Mouse (Mus musculus): ENCODE results near the gene Timm23.
"Not testable (repeated sequence)": the region's sequence is repeated elsewhere in the genome, so short reads cannot be mapped to it uniquely, and the experiment has no call there.

Gene Timm23

GRCm38 (mm10) chr14:32165278-32166061 lies 36.2 kb downstream of the Timm23 start:
- CTCF ChIA-PET = interaction anchor here (0.6 kb wide), 2 partner anchors 61 to 125 kb away, joined by 4 to 10 read pairs; no protein-coding TSS in a partner anchor

GRCm38 (mm10) chr14:32164173-32165051 lies 37.3 kb downstream of the Timm23 start:
- CTCF ChIA-PET = no interaction called here

GRCm38 (mm10) chr14:32163203-32163888 lies 38.4 kb downstream of the Timm23 start:
- CTCF ChIA-PET = no interaction called here

- CTCF ChIA-PET = no interaction called here
Measured at GRCm38 (mm10) chr14:32162231-32162630, 39.5 kb downstream of the Timm23 start.

GRCm38 (mm10) chr14:32161090-32161885 lies 40.4 kb downstream of the Timm23 start:
- CTCF ChIA-PET = no interaction called here

- CTCF ChIA-PET = no interaction called here
Measured at GRCm38 (mm10) chr14:32160563-32160962, 41.1 kb downstream of the Timm23 start.

- CTCF ChIA-PET = no interaction called here
Measured at GRCm38 (mm10) chr14:32159690-32160246, 41.9 kb downstream of the Timm23 start, which contains the start of gene Ncoa4. Gene Ncoa4 (plus strand): TSS chr14:32159865.

GRCm38 (mm10) chr14:32159150-32159670 lies 42.5 kb downstream of the Timm23 start:
- CTCF ChIA-PET = no interaction called here

- CTCF ChIA-PET = no interaction called here
Measured at GRCm38 (mm10) chr14:32154758-32155157, 46.9 kb downstream of the Timm23 start.

GRCm38 (mm10) chr14:32153156-32153555 lies 48.5 kb downstream of the Timm23 start:
- CTCF ChIA-PET = no interaction called here

- CTCF ChIA-PET = interaction anchor here (1.2 kb wide), 1 partner anchor 14 kb away, joined by 3 read pairs; no protein-coding TSS in a partner anchor
Measured at GRCm38 (mm10) chr14:32152243-32152965, 49.3 kb downstream of the Timm23 start.

- CTCF ChIA-PET = no interaction called here
Measured at GRCm38 (mm10) chr14:32150872-32151271, 50.8 kb downstream of the Timm23 start.

GRCm38 (mm10) chr14:32146578-32146977 lies 55.1 kb downstream of the Timm23 start:
- CTCF ChIA-PET = no interaction called here

- CTCF ChIA-PET = no interaction called here
Measured at GRCm38 (mm10) chr14:32145809-32146511, 55.7 kb downstream of the Timm23 start.

GRCm38 (mm10) chr14:32145401-32145800 lies 56.3 kb downstream of the Timm23 start:
- CTCF ChIA-PET = no interaction called here

GRCm38 (mm10) chr14:32144734-32145133 lies 57.0 kb downstream of the Timm23 start:
- CTCF ChIA-PET = no interaction called here

- CTCF ChIA-PET = no interaction called here
Measured at GRCm38 (mm10) chr14:32141723-32142122, 60.0 kb downstream of the Timm23 start, which contains the start of gene Msmb. Gene Msmb (plus strand): TSS chr14:32142023.

- CTCF ChIA-PET = no interaction called here
Measured at GRCm38 (mm10) chr14:32140359-32140965, 61.2 kb downstream of the Timm23 start.

GRCm38 (mm10) chr14:32136467-32136866 lies 65.2 kb downstream of the Timm23 start:
- CTCF ChIA-PET = not testable (repeated sequence)
